Mouse (Mus musculus) liver, postnatal 0 days (tissue): Measurements from ENCODE around the gene Nfatc2.

ENCODE experiments used
- CTCF ChIP-seq: sonication (generic); IDR thresholded peaks from 2 replicates; pipeline ENCODE4 v1.5.1; 2016; ENCODE audit warnings: antibody characterized with exemption, low read depth
- EP300 ChIP-seq: IDR thresholded peaks from 2 replicates; pipeline ENCODE4 v1.6.1; 2016; ENCODE audit warnings: antibody characterized with exemption, low read depth, mild to moderate bottlenecking

GRCm38 (mm10) chr2:168488158-168488925 is 113.1 kb downstream of the Nfatc2 start:
- TF ChIP-seq CTCF (no peak), EP300 (no peak)
